Mouse (Mus musculus) heart, postnatal 25 days (tissue): ENCODE measurements around the gene Gm281. TPM values are rescaled to one million over a fixed set of nuclear protein-coding genes. Genes with fewer than 3 reads are reported as not detected.
"Not testable (repeated sequence)": the region's sequence is repeated elsewhere in the genome, so short reads cannot be mapped to it uniquely, and the experiment has no call there.

ENCODE experiments used
- DNase-seq: peaks from one replicate; pipeline ENCODE4 v3.0.0; 2022; ENCODE audit warnings: low spot score
- intact Hi-C: fragments of 180-260 bp; cut with DNase I; formaldehyde crosslinking; loops from one replicate; pipeline ENCODE4 v1.15.1; 2025
- total RNA-seq, 2 experiments: library from RNA; stranded (reverse); gene quantifications; 2 replicates each; pipeline ENCODE4 v1.2.3; 2021

Gm281 gene
- total RNA-seq, result not detected

- intact Hi-C loops, result loop anchor here (5.0 kb wide), 1 partner anchor 557 kb away; no protein-coding TSS in a partner anchor
- no peak for DNase-seq
These were observed at the start of gene Gm281 for GRCm38 (mm10) chr14:13914387-13915082. TSS of gene Gm281 (minus strand) at chr14:13914478.

GRCm38 (mm10) chr14:13963527-13963926 is 49.2 kb upstream of the Gm281 start:
- intact Hi-C loops, result loop anchor here (5.0 kb wide), 1 partner anchor 139 kb away; no protein-coding TSS in a partner anchor
- no peak for DNase-seq

- intact Hi-C loops, result loop anchor here (5.0 kb wide), 1 partner anchor 140 kb away; no protein-coding TSS in a partner anchor
- DNase-seq, result no peak
These were observed 48.2 kb upstream of the Gm281 start for GRCm38 (mm10) chr14:13962476-13962875.

- peak; percentile 3 for DNase-seq
- intact Hi-C loops, result loop anchor here (1.0 to 5.0 kb wide), 2 partner anchors 51 to 141 kb away; no protein-coding TSS in a partner anchor
These were observed 47.3 kb upstream of the Gm281 start, which contains the start of the genes Atxn7 and Thoc7 for GRCm38 (mm10) chr14:13961401-13962112. TSS of gene Atxn7 (plus strand) at chr14:13961440. TSS of gene Thoc7 (minus strand) at chr14:13961852.

- DNase-seq, result peak; percentile 6
- intact Hi-C loops, result loop anchor here (1.0 to 5.0 kb wide), 2 partner anchors 52 to 142 kb away; no protein-coding TSS in a partner anchor
These were observed 46.4 kb upstream of the Gm281 start for GRCm38 (mm10) chr14:13960482-13961325.

- no peak for DNase-seq
- intact Hi-C loops, result loop anchor here (5.0 kb wide), 1 partner anchor 142 kb away; no protein-coding TSS in a partner anchor
These were observed 45.8 kb upstream of the Gm281 start for GRCm38 (mm10) chr14:13960079-13960478.

GRCm38 (mm10) chr14:13952151-13952550 is 37.9 kb upstream of the Gm281 start:
- DNase-seq, intact Hi-C loops: not testable (repeated sequence)

- intact Hi-C loops, result no loop called here
- DNase-seq, result no peak
These were observed 36.1 kb upstream of the Gm281 start for GRCm38 (mm10) chr14:13950401-13950800.

GRCm38 (mm10) chr14:13948345-13948744 is 34.1 kb upstream of the Gm281 start:
- DNase-seq, result no peak
- intact Hi-C loops, result no loop called here

- intact Hi-C loops, result no loop called here
- DNase-seq, result no peak
These were observed 30.4 kb upstream of the Gm281 start for GRCm38 (mm10) chr14:13944686-13945085.

- no peak for DNase-seq
- intact Hi-C loops, result no loop called here
These were observed 19.7 kb upstream of the Gm281 start for GRCm38 (mm10) chr14:13934052-13934371.

- no peak for DNase-seq
- intact Hi-C loops, result no loop called here
These were observed 19.2 kb upstream of the Gm281 start for GRCm38 (mm10) chr14:13933290-13934051.

GRCm38 (mm10) chr14:13917630-13918029 is 3.4 kb upstream of the Gm281 start:
- intact Hi-C loops, result loop anchor here (5.0 kb wide), 1 partner anchor 560 kb away; no protein-coding TSS in a partner anchor
- no peak for DNase-seq

GRCm38 (mm10) chr14:13917208-13917607 is 2.9 kb upstream of the Gm281 start:
- no peak for DNase-seq
- intact Hi-C loops, result loop anchor here (5.0 kb wide), 1 partner anchor 560 kb away; no protein-coding TSS in a partner anchor

GRCm38 (mm10) chr14:13915207-13915606 is 929 bp upstream of the Gm281 start:
- intact Hi-C loops, result loop anchor here (5.0 kb wide), 1 partner anchor 558 kb away; no protein-coding TSS in a partner anchor
- no peak for DNase-seq

- DNase-seq, result no peak
- intact Hi-C loops, result no loop called here
These were observed 4.1 kb downstream of the Gm281 start for GRCm38 (mm10) chr14:13910148-13910547.

GRCm38 (mm10) chr14:13907145-13907544 is 7.1 kb downstream of the Gm281 start:
- intact Hi-C loops, result no loop called here
- no peak for DNase-seq

- intact Hi-C loops, result no loop called here
- DNase-seq, result no peak
These were observed 7.8 kb downstream of the Gm281 start for GRCm38 (mm10) chr14:13906461-13906860.

GRCm38 (mm10) chr14:13901611-13902067 is 12.6 kb downstream of the Gm281 start:
- intact Hi-C loops, result loop anchor here (1.0 kb wide), 1 partner anchor 545 kb away; no protein-coding TSS in a partner anchor
- DNase-seq, result no peak
